Comparison of ENCODE assay signal across 1 mouse cellular context in genomic region chr16:20534617-20535295, GRCm38 (mm10).
TF ChIP-seq lines count a peak whose summit lies in the region.

No protein-coding gene starts in this region.

TF ChIP-seq in MEL, 35 proteins besides CTCF, POLR2A, EP300 and RAD21:
- TF ChIP-seq MYB (IDR thresholded peaks at IDR 0.05; ENCODE audit: low read depth, low read length): no peak
- no peak for TF ChIP-seq HCFC1 (IDR thresholded peaks at IDR 0.05; ENCODE audit: low read depth, low read length)
- TF ChIP-seq ZNF384 (IDR thresholded peaks at IDR 0.05; ENCODE audit: low read depth, low read length): peak; percentile 58; the same call in 1 of the 2 replicates
- TF ChIP-seq TBP (IDR thresholded peaks at IDR 0.05; ENCODE audit: low read depth, low read length): peak; percentile 60; the same call in 1 of the 2 replicates
- TF ChIP-seq TAL1 (IDR thresholded peaks at IDR 0.05; ENCODE audit: low read length): no peak
- no peak; the same call in 1 of the 2 replicates for TF ChIP-seq GABPA (IDR thresholded peaks at IDR 0.05; ENCODE audit: low read depth, low read length)
- no peak for TF ChIP-seq MAX (IDR thresholded peaks at IDR 0.05; ENCODE audit: low read length)
- TF ChIP-seq JUND (IDR thresholded peaks at IDR 0.05; ENCODE audit: low read depth, low read length): no peak
- no peak for TF ChIP-seq MAFK (IDR thresholded peaks at IDR 0.05; ENCODE audit: borderline replicate concordance, low read depth, low read length)
- no peak for TF ChIP-seq ELF1 (IDR thresholded peaks at IDR 0.05; ENCODE audit: low read depth, low read length)
- TF ChIP-seq RCOR1 (IDR thresholded peaks at IDR 0.05; ENCODE audit: low read depth, low read length): no peak
- no peak for TF ChIP-seq BHLHE40 (IDR thresholded peaks at IDR 0.05; ENCODE audit: borderline replicate concordance, low read depth, low read length)
- no peak for TF ChIP-seq KAT2A (conservative IDR thresholded peaks at IDR 0.05; ENCODE audit: low read depth, low read length)
- TF ChIP-seq CHD1 (IDR thresholded peaks at IDR 0.05; ENCODE audit: low read depth, low read length): no peak
- no peak for TF ChIP-seq SIN3A (IDR thresholded peaks at IDR 0.05; ENCODE audit: low read length)
- TF ChIP-seq MYC (IDR thresholded peaks at IDR 0.05; ENCODE audit: low read depth, low read length): no peak
- no peak; a peak in 1 of 4 replicates for TF ChIP-seq USF2 (IDR thresholded peaks at IDR 0.05; ENCODE audit: borderline replicate concordance in 1 of 2, insufficient read depth in 1 of 2, low read depth in 1 of 2, low read length in 2 of 2)
